Mouse (Mus musculus): Measurements from ENCODE around the gene Gm26938. TPM values are rescaled to one million over a fixed set of nuclear protein-coding genes. Genes with fewer than 3 reads are reported as not detected.

The Gm26938 gene
- polyA plus RNA-seq, 1 experiment from 2014 or later = not detected

DNA sequence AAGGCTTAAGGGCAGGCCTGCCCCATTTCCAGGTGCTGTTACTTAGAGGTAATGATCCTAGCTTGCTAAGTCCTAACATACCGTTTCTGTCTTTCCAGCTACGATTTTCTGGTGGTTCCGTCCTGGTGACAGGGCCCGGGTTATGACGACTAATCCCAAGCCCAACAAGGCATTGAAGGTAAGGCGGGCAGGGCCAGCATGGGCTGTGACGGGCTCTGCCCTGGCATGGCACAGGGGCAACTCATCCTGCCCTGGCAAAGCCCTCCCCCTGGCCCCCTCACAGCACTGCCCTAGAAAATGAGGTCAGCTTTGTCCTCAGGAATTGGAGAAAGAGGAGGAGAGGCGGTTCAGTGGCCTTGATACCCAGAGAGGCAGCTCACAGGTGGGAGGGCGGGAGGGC, 27.2 kb downstream of the Gm26938 start:
- H3K4me3 ChIP-seq = no peak overlapping the region
- ATAC-seq (ENCODE audit: low FRiP score, low read depth) = no peak
- no peaks in the 10 kb centered on the region for H3K9me3 ChIP-seq
- H3K36me3 ChIP-seq = peaks cover 13% of the 10 kb centered on the region
- H3K27ac ChIP-seq = no peak overlapping the region
- 85% methylated on average over 9 of the region's 9 CpGs for WGBS
- no peak overlapping the region for H3K4me2 ChIP-seq (replicated peaks)
- H3K27me3 ChIP-seq = no peaks in the 10 kb centered on the region
- H3K4me1 ChIP-seq = peaks cover 53% of the 10 kb centered on the region
- no peak overlapping the region for H3K9ac ChIP-seq

DNA sequence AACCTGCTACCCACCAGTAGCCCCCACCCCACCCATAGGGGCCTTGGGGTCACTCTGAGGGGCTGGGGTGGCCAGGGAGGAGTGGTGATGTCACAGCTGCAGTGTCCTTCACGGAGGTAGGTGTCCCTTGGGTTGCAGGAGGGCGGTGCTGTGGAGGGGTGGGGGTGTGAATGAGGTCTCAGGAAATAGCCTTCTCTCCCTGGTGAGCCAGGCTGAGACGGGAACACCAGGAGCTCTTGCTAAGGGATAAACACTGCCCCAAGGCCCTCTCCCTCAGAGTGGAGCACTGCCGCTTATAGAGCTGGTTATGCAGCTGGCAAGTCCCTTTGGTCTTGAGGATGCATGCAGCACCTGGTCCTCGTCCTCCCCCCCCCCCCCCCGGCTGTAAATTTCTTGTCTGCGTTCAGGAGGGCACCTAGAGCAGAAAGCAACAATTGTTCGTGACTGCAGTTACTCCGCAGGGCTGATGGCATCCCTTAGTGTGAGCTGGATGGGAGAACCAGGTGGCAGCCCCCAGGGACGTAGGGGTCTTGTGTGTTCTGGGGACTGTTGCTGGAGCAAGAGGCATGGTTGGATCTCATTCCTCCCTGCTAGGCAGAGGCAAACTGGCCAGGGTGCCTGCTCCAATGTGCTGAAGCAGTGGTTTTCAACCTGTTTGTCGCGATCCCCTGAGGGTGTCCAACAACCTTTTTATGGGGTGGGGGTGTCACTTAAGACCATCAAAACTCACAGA, 27.9 kb downstream of the Gm26938 start:
- Histone ChIP-seq H3K9me3 (no peaks in the 10 kb centered on the region), H3K9ac (no peak overlapping the region), H3K27me3 (no peaks in the 10 kb centered on the region), H3K36me3 (peaks cover 13% of the 10 kb centered on the region), H3K27ac (peak overlapping the region; percentile 39; the same call in 1 of the 2 replicates), H3K4me1 (peaks cover 51% of the 10 kb centered on the region), H3K4me3 (no peak overlapping the region; the same call in 1 of the 2 replicates), H3K4me2 (replicated peaks) (peak overlapping the region; percentile 48)
- WGBS = 37% methylated on average over 11 of the region's 12 CpGs
- no peak for ATAC-seq (ENCODE audit: low FRiP score, low read depth)

DNA sequence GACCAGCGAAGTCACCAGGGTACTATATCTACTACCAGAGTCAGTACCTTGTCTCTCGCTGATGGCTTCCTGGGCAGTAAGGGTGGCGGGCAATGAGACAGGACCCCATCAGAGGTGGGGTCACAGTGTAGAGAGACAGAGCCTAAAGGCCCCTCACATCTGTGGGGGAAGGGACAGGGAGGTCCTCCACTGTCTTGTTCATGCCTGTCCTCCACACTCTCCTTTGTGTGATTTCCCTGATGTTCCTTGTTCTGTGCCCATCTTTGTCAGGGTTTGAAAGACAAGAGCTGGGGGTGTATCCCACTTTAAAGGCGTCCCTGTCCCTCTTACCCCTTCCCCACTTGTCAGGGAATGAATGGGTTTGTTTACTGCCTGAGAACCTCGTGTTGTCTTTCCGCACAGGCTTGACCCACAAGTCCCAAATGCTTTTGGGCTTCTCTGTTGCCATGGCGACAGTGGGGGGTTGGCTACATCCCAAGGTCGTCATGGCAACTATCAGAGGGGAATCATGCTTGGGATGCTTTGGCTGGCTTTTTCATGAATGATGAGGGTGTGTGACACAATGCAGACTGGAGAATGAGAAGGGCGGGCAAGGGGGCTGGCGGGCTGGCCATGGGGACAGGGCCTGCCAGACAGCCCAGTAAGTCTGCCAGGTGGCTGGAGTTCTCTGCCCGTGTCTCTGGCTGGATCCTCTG, 28.6 kb downstream of the Gm26938 start:
- H3K27ac ChIP-seq = peak overlapping the region; percentile 39; the same call in 1 of the 2 replicates
- H3K4me2 ChIP-seq (replicated peaks) = peak overlapping the region; percentile 48

DNA sequence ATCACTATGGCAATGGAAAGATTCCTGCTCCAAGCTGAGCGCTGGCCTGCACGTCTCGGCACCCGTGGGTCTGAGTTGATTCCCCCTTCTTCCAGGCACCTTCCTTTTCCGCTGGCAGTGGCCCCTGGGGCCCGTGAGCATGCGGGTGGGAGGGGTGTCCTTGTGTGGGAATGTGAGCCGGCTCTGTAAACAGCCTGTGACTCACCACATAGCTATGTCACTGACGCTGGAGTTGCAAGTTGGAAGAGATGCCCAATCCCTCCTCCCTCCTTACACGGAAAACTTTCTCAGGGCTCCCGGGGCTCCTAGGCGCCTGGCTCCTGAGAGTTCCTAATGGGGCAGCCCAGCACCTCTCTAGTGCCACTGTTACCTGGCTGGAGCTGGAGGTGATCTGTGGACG, 29.3 kb downstream of the Gm26938 start:
- Histone ChIP-seq H3K36me3 (peaks cover 13% of the 10 kb centered on the region), H3K4me3 (no peak overlapping the region), H3K27ac (peak overlapping the region; percentile 55; the same call in 1 of the 2 replicates), H3K27me3 (peaks cover 6% of the 10 kb centered on the region; the same call in 1 of the 2 replicates), H3K9ac (peak overlapping the region; percentile 48; the same call in 1 of the 2 replicates), H3K4me2 (replicated peaks) (peak overlapping the region; percentile 48), H3K4me1 (peaks cover 56% of the 10 kb centered on the region), H3K9me3 (no peaks in the 10 kb centered on the region)
- peak; percentile 55 for ATAC-seq (ENCODE audit: low FRiP score, low read depth)
- 10% methylated on average over 13 of the region's 13 CpGs for WGBS

More for the DNA sequence above, 28.6 kb downstream of the Gm26938 start:
- Histone ChIP-seq H3K9ac (0 out of 2 replicates have a peak overlapping the region, but pooled peaks have one; percentile 48), H3K4me3 (no peak overlapping the region; the same call in 1 of the 2 replicates), H3K4me1 (peaks cover 49% of the 10 kb centered on the region), H3K27me3 (peaks cover 1% of the 10 kb centered on the region; the same call in 1 of the 2 replicates), H3K36me3 (peaks cover 13% of the 10 kb centered on the region), H3K9me3 (no peaks in the 10 kb centered on the region)
- no peak; the same call in 1 of the 2 replicates for ATAC-seq (ENCODE audit: low FRiP score, low read depth)
- 40% methylated on average over 11 of the region's 11 CpGs for WGBS

DNA sequence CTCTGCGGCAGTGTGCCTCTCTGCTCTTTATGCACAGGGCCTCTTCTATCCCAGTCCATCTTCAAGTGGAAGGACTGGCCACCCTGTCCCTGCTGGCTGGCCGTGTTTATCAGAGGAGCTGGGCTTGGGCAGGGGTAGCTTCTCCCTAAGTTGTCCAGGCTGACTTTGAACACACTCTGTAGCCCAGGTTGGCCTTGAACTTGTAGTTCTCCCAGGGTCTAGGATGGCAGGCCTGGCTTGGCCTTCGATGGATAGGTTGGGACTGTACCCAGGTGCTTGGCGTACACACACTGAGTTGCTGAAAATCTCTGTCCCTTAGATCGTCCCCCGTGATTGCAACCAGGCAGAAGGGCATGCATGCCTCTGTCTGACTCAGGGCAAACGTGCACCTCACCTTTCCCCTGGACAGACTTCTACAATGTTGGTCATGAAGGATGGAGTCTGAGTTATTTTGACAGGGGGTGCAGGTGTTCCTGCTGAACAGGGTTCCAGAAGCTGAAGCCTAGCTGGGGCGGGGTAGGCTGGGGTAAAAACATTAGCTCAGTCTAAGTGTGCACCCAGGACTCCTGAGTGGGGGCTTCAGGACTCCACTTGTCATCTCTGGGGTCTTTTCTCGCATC, 30.1 kb downstream of the Gm26938 start:
- ATAC-seq (ENCODE audit: low FRiP score, low read depth) = no peak
- Histone ChIP-seq H3K4me1 (peaks cover 60% of the 10 kb centered on the region), H3K9ac (0 out of 2 replicates have a peak overlapping the region, but pooled peaks have one; percentile 8), H3K36me3 (peaks cover 13% of the 10 kb centered on the region), H3K9me3 (no peaks in the 10 kb centered on the region), H3K4me2 (replicated peaks) (0 out of 2 replicates have a peak overlapping the region, but pooled peaks have one; percentile 48), H3K27me3 (peaks cover 6% of the 10 kb centered on the region; the same call in 1 of the 2 replicates), H3K4me3 (no peak overlapping the region), H3K27ac (peak overlapping the region; percentile 55; the same call in 1 of the 2 replicates)
- 82% methylated on average over 9 of the region's 9 CpGs for WGBS

DNA sequence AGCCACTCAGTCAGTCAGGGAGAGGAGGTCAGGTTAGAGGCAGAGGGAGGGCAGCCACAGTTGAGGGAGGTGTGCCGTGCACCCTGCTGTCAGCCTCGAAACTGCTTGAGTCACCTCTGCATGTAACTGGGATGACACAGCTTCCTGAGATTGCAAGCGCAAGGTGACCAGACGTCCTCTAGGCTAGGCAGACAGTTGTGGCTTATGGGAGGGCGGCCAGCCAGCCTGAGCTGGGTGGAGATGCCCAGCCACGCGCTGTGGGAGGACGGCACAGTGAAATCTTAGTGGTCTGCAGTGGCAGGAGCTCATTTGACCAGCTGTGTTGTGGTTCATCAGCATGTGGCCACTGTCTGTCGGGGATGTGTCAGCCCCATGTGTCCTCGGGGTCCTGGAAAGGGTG, 31.3 kb downstream of the Gm26938 start:
- H3K4me1 ChIP-seq = peaks cover 63% of the 10 kb centered on the region
- peaks cover under 1% of the 10 kb centered on the region for H3K36me3 ChIP-seq
- no peaks in the 10 kb centered on the region for H3K9me3 ChIP-seq
- H3K27ac ChIP-seq = no peak overlapping the region
- ATAC-seq (ENCODE audit: low FRiP score, low read depth) = no peak
- peaks cover 6% of the 10 kb centered on the region; the same call in 1 of the 2 replicates for H3K27me3 ChIP-seq
- H3K4me3 ChIP-seq = no peak overlapping the region
- 0 out of 2 replicates have a peak overlapping the region, but pooled peaks have one; percentile 4 for H3K4me2 ChIP-seq (replicated peaks)
- WGBS = 61% methylated on average over 10 of the region's 10 CpGs
- H3K9ac ChIP-seq = no peak overlapping the region

DNA sequence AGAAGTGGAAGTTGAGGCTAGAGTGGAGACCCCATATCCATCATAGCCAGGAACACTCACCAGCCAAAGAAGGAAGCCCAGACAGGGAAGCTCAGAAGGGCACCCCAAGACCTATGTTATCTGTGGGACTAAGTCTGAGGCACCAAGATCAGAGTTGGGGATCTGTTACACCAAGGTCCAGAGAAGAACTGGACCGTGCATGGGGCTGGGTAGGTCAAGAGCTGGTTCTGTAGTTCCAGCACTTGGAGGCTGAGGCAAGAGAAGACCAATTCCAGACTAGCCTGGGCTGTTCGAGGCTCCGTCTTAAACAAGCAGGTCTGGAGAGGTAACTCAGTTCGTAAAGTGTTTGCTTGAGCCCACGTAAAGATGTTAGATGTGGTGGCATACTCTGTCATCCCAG, 32.1 kb downstream of the Gm26938 start:
- no peak overlapping the region for H3K4me2 ChIP-seq (replicated peaks)
- no peaks in the 10 kb centered on the region for H3K36me3 ChIP-seq
- H3K27me3 ChIP-seq = peaks cover 6% of the 10 kb centered on the region; the same call in 1 of the 2 replicates
- no peaks in the 10 kb centered on the region for H3K9me3 ChIP-seq
- ATAC-seq (ENCODE audit: low FRiP score, low read depth) = no peak
- H3K4me1 ChIP-seq = peaks cover 63% of the 10 kb centered on the region
- no peak overlapping the region for H3K27ac ChIP-seq
- WGBS = 84% methylated on average over 5 of the region's 5 CpGs
- H3K4me3 ChIP-seq = no peak overlapping the region; the same call in 1 of the 2 replicates
- H3K9ac ChIP-seq = no peak overlapping the region

DNA sequence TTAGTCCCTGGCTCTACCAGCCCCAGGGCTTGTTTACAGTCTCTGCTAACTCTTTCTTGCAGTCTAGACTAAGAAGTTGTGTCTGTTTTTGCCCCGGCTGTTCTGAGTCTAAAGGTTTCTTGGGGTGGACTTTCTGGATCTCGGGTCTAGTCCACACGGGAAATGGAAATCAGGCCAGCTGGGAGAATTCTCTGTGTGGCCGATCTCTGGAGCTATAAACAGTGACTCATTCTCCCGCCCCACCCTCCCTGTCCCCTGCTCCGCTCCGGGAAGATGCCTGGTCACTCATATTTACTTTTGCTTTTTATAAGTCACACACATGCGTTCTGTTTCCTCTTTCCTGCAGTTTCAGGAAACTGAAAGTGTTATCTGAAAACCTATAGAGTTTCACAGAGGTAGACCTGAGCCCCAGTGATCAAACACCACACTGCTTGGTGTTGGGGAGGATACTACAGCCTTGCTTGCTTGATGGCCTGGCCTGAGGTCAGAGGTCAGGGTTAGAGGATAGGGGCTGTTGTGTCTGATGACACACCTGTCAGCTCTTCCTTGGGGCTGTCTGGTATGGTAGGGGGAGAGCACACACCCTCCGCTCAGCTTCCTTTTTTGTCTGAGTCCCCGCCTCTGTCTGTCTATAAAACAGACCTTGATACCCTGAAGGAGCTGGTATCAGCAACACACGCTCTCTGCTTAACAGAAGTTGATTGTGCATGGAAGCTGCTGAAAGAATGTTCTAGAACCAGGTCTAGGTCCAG, 32.7 kb downstream of the Gm26938 start:
- 59% methylated on average over 11 of the region's 11 CpGs for WGBS
- Histone ChIP-seq H3K27me3 (peaks cover 6% of the 10 kb centered on the region; the same call in 1 of the 2 replicates), H3K27ac (no peak overlapping the region), H3K36me3 (no peaks in the 10 kb centered on the region), H3K4me1 (peaks cover 62% of the 10 kb centered on the region), H3K9me3 (no peaks in the 10 kb centered on the region), H3K4me3 (peak overlapping the region; percentile 79; the same call in 1 of the 2 replicates), H3K9ac (no peak overlapping the region), H3K4me2 (replicated peaks) (peak overlapping the region; percentile 99)
- no peak for ATAC-seq (ENCODE audit: low FRiP score, low read depth)

DNA sequence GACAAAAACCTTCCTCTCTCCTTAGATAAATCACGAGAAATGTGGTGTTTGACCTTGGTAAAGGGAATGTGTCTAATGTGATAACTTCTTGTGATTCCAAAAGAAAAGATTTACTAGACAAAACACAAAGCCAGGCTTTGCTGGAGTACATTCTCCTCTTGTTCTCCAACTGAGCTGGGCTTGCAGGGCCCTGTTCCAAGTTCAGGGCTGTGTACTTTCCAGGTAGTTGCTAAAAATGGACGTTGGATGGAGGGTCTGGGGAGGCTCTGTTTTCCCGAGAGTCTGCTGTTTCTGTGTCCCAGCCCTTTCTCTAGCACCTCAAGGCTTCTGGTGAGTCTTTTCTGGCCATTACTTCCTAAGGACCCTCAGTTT, 33.3 kb downstream of the Gm26938 start:
- peaks cover 6% of the 10 kb centered on the region; the same call in 1 of the 2 replicates for H3K27me3 ChIP-seq
- H3K27ac ChIP-seq = no peak overlapping the region
- H3K4me2 ChIP-seq (replicated peaks) = peak overlapping the region; percentile 99
- peak overlapping the region; percentile 79; the same call in 1 of the 2 replicates for H3K4me3 ChIP-seq
- H3K36me3 ChIP-seq = no peaks in the 10 kb centered on the region
- WGBS = 58% methylated on average over 3 of the region's 3 CpGs
- no peaks in the 10 kb centered on the region for H3K9me3 ChIP-seq
- no peak overlapping the region for H3K9ac ChIP-seq
- no peak for ATAC-seq (ENCODE audit: low FRiP score, low read depth)
- peaks cover 56% of the 10 kb centered on the region for H3K4me1 ChIP-seq

DNA sequence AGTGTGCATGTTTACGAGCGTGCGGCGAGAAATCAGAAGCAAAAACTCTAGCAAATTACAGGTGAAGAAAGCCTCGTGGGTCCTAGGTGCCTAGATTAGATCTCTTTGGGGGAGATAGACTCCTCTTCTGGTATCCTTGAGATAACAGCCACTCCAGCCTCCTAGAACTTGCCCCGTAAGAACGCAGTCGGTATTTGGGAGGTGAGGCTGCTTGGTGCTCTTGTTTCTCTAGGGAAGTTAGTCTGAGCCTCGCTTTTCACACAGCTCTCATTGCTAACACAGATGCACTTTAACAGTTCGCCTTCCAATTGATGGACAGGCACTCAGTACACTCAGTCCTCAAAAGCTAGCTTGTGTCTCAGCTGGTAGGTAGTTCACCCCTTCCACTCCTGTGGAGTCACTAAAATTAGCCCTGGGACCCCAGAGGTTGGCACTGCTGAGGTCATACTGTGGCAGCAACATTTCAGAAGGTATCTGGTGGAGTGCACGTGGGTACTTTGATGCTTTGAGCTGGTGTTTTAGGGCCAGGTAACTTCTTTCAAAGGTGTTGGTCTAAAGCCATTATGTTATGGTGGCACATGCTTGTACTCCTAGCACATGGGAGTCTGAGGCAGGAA, 33.9 kb downstream of the Gm26938 start:
- Histone ChIP-seq H3K9me3 (no peaks in the 10 kb centered on the region), H3K4me2 (replicated peaks) (peak overlapping the region; percentile 99), H3K27me3 (peaks cover 6% of the 10 kb centered on the region; the same call in 1 of the 2 replicates), H3K9ac (peak overlapping the region; percentile 77), H3K36me3 (no peaks in the 10 kb centered on the region), H3K4me1 (peaks cover 49% of the 10 kb centered on the region), H3K4me3 (peak overlapping the region; percentile 79), H3K27ac (no peak overlapping the region)
- WGBS = 22% methylated on average over 11 of the region's 11 CpGs
- no peak for ATAC-seq (ENCODE audit: low FRiP score, low read depth)
